Mouse (Mus musculus) megakaryocyte-erythroid progenitor cell, adult 5-6 weeks (primary cell): ENCODE results near the gene Ajm1. TPM values are rescaled to one million over a fixed set of nuclear protein-coding genes. Genes with fewer than 3 reads are reported as not detected.
A peak's percentile ranks its signal among the peaks of the same experiment; 100 is the strongest.
"Not testable (repeated sequence)": the region's sequence is repeated elsewhere in the genome, so short reads cannot be mapped to it uniquely, and the experiment has no call there.

Experiments used
- ATAC-seq: replicated peaks from 2 replicates; pipeline ENCODE4 v1.8.0; 2016; ENCODE audit warnings: mild to moderate bottlenecking, inconsistent platforms; ENCODE audit not compliant: severe bottlenecking, poor library complexity, low FRiP score, low TSS enrichment
- total RNA-seq, 2 experiments: library from RNA; stranded (forward) in 1 of 2; stranded (reverse) in 1 of 2; fragments of 200-1000, 215-1000 nt in 1 of 2; fragments of >200 nt in 1 of 2; fragmentation: Nextera tagmentation in 1 of 2; gene quantifications; 2 replicates each; pipeline ENCODE4 v1.2.3; 2014 to 2017

The Ajm1 gene
- total RNA-seq, 2 experiments from 2014 or later = 0.09 TPM; not detected in 1

DNA sequence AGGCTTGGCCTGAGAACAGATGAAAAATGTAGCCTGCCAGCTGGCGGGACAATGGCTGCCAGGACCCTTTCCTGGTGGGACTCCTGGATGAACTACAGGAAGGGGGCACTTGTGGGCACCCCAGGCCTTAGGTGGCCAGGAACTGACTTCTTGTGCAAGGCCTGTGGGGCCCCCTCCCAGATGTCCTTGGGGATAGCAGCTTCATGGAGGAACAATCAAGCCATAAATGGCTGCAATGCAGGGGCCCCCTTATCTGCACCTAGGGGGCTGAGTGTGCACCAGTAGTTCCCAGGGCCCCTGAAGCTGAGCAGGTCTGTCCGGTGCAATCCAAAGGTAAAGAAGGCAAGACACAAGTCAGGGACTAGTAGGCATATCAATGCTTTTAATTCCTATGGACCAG, 8.5 kb downstream of the Ajm1 start:
- ATAC-seq = no peak

- ATAC-seq = no peak
These were observed 10.3 kb downstream of the Ajm1 start for GRCm38 (mm10) chr2:25571221-25571620.

- ATAC-seq = no peak
These were observed 12.2 kb downstream of the Ajm1 start for GRCm38 (mm10) chr2:25569323-25569722.

DNA sequence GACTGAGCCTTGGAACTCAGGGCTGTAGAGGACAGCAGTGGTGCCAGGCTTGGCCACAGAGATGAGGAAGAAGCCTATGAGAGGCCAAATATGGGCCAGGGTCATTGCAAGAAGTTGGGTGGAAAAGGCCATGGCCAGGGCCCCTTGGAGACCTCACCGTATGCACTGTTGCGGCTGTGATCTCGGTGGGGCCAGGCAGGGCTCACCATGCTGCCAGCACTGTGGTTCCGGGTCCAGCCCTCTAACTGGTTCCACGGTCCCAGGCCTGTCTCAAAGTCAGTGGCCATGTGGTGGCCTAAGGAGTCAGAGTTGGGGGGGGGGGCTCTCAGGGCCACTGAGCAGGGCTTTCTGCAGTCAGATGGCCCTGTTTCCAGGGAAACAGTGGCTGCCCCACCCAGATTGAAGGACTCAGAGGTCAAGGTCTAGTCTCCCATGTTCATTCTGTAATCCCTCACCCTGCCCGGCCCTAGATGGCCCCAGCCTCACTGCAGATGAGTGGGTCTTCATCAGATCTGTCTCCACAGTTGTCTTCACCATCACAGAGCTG, 13.0 kb downstream of the Ajm1 start:
- no peak for ATAC-seq

GRCm38 (mm10) chr2:25566558-25566957, 15.0 kb downstream of the Ajm1 start:
- ATAC-seq = no peak

- ATAC-seq = no peak
These were observed 15.8 kb downstream of the Ajm1 start for GRCm38 (mm10) chr2:25565741-25566140.

- ATAC-seq = no peak
These were observed 19.6 kb downstream of the Ajm1 start for GRCm38 (mm10) chr2:25561946-25562345.

DNA sequence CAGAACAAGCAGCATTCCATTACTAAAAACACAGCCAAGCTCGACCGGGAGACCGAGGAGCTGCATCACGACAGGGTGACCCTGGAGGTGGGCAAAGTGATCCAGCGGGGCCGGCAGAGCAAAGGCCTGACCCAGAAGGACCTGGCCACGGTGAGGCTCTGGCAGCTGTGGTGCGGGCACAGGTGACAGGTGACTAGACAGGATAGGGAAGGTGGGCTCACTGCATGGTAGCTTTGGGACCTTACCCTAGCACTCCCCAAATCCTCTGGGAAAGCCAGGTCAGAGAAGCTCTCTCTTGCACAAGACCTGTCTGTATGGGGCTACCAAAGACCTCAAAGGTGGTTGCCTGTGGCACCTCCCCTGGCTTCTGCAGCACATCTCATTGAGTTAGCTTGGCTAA, 21.0 kb downstream of the Ajm1 start:
- ATAC-seq = no peak

GRCm38 (mm10) chr2:25558774-25559173, 22.8 kb downstream of the Ajm1 start:
- ATAC-seq = no peak

DNA sequence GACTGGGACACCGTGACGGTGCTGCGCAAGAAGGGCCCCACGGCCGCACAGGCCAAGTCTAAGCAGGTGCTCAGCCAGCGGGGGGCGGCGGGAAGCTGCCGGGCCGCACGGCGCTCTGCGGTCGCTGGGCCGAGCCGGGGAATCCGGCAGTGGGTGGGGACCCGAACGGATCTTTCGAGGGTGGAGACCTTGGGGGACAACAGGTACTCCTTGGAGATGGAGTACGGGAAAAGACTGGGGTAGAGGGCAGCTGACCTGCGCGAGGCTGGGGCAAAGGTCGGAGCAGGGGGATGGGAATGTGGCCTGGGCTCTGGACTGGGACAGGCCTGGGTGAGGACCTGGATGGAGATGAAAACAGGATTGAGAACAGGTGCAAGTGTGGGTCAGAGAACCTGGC, 23.6 kb downstream of the Ajm1 start:
- 0 out of 2 replicates have a peak, but pooled peaks have one; percentile 3 for ATAC-seq

- peak; percentile 96 for ATAC-seq
These were observed 24.2 kb downstream of the Ajm1 start, which contains the start of gene Edf1 for GRCm38 (mm10) chr2:25557221-25557963. Gene Edf1, plus strand, starts transcription at chr2:25557847.

DNA sequence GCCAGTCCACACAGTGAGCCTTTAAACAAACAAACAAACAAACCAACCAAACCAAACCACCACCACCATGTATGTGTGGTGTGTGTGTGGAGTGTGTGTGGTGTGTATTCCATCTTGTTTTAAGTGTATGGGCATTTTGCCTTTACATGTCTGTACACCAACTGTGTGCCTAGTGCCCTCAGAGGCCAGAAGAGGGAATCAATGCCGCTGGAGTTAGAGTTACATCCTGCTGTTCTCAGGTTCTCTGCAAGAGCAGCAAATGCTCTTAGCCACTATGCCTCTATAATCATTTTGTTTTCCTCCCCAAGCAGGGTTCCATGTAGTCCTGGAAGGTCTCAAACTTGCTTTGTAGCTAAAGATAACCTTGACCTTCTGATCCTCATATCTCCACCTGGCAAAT, 25.3 kb downstream of the Ajm1 start:
- ATAC-seq = no peak

DNA sequence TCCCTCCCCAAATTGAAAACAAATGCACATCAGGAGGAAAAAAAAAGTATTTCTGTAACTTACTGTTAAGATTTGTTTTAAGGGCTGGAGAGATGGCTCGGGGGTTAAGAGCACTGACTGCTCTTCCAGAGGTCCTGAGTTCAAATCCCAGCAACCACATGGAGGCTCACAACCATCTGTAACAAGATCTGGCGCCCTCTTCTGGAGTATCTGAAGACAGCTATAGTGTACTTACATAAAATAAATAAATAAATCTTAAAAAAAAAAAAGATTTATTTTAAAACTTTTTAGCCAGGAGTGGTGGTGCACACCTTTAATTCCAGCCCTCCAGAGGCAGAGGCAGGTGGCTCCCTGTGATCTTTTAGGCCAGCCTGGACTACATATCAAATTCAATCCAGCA, 26.1 kb downstream of the Ajm1 start:
- not testable (repeated sequence) for ATAC-seq

- not testable (repeated sequence) for ATAC-seq
These were observed 28.3 kb downstream of the Ajm1 start for GRCm38 (mm10) chr2:25553171-25553786.

DNA sequence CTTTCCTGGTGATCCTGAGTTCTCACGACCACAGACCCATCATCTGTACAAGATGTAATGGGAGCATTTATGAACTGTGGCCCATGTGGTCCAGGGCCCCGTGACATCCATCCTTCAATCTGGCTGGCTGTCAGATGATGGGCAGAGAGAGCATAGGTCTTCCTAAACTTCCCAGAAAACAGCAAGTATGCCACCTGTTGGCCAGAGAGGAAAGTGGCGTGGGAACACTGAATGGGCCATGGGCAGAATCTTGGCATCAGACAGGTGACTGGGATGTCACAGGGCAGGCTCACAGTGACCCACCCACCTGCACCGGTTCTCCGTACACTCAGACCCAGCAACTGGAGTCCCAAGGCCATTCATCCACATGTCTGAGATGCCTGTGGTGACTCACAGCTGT, 30.4 kb downstream of the Ajm1 start:
- ATAC-seq = no peak

DNA sequence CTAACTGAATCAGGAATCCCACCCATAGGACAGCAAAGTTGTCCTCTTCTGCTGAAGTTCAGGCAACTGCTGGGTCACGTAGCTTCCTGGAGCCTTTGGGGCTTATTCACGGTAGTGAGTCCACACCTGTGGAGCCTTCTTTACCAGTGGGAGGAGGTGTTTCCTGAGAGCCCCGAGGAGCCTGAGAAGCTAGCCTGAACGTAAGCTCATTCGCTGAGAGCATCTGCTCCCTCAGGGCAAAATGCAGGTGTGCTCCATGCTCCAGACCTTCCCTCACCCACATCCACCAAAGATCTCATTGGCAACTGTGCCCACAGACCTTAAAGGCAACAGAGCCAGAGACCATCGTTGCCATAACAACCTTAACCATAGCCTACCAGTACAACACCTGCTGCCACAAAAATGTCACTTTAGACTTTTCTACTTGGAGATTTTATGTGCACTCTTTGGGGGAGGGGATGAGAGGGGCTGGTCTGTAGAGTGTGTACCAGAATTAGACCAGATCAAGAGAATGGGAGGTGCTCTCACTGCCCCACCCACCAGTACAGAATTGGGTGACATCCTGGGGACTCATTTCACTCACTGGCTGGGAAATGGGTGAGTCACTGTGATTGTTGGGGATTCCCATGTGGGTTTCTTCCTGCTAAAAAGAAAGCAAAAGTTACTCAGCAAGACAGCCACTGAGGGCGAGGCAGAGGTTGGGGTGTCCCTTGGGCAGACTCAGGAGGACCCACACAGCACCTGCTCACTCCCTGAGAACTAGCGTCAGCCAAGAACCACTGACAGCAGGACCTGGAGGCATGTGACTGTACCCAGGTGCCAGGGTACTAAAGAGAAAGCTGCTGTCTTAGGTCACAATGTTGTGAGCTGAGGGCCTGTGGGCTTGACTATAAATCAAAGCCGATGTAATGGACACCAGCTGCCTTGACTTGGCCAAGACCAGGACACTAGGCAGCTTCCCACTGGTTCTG, 32.3 kb downstream of the Ajm1 start:
- ATAC-seq = no peak

DNA sequence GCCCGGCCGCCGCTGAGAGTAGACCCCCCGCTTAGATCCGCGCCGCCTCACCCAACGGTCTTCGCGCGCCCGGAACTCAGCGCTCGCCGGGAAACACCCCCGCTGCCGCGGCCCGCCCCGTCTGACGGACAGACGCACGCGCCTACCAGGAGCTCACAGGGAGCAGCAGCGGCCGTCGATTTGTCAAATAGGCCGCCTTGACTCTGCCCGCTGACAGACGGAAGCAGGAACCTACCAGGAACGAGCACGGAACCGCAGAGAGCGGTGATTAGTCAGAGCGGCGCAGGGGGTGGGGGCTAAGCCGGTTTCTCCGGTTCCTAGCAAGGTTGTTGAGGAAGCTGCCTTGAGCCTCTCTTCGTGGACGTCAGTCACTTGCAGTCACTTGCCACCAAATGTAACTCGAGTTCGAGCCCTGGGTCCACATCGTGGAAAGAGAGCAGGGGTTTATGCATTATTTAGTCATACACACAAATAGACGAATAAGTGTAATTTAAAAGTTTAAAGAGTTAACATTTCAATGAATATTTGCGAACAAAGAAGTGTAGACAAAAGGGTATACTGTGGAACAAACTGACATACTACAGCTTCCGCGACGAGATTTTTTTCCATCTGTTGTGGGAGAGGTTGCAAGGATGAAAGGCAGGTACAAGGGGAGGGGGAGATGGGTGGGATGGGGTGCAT, 34.6 kb downstream of the Ajm1 start, which contains the start of gene Traf2:
Traf2 (minus strand) TSS at position 130 of the 681 bp plus-strand sequence.
- peak; percentile 99 for ATAC-seq

GRCm38 (mm10) chr2:25545996-25546810, 35.4 kb downstream of the Ajm1 start:
- peak; percentile 24; the same call in 1 of the 2 replicates for ATAC-seq
